Mouse (Mus musculus) heart, adult 2 months (tissue): Measurements from ENCODE around the gene Samd14.

Source experiments
- CTCF ChIP-seq: fragments of 200-600 bp; IDR thresholded peaks from 2 replicates; pipeline ENCODE4 v1.8.1; 2022; ENCODE audit warnings: antibody characterized with exemption, mild to moderate bottlenecking, moderate library complexity
- EP300 ChIP-seq: fragments of 200-500 bp; IDR thresholded peaks from 2 replicates; pipeline ENCODE4 v1.6.1; 2011; ENCODE audit warnings: low read depth, low read length, control low read depth; ENCODE audit not compliant: insufficient read depth

DNA sequence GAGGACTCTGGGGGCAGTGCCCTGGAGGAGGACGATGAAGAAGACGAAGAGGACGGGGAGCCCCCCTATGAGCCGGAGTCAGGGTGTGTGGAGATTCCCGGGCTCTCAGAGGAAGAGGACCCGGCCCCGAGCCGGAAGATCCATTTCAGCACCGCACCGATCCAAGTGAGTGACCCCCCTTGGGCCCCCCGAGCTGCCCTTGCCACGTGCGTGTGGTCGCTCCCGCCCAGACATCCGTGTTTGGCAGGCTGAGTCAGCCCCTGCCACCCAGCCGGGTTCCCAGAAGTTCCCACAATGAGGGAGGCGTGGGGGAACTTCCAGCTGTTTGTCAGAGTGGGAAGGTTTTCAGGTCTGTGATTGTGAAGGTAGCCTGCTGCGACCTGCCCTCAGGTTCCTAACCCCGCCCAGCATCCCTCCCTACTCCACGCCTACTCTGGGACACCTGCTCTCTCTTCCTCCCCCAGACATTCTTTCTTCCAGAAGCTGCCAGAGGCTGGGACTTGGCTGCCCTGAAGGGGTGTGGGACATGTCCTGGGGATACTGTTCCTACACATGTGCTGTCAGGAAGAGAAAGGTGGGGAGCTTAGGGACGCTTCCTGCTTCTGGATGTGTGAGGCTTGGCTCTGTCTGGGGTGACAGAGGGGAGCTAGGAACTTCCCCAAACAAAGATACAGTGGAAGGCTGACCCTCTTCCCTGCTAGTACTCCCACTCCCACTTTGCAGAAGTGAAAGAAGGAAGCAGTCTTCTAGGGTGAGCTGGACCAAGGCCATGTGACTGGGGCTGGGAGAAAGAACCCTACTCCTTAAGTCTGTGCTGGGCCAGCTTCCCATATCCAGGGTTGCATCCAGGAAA, 16.7 kb upstream of the Samd14 start:
- no peak for TF ChIP-seq EP300
- TF ChIP-seq CTCF: no peak
